Comparison of ENCODE assay signal across 21 mouse cellular contexts in genomic region chr13:86111372-86112094, GRCm38 (mm10).
DNase-seq lines count a peak whose midpoint lies in the region; ATAC-seq lines count a peak whose summit lies in the region.
"Had no signal": no experiment of that assay in that cellular context is flagged by ENCODE, and none has a peak within 500 bp of the region (broad histone marks: within the 10 kb centered on the region; RNA-seq: fewer than 3 reads in every experiment).

No protein-coding gene starts in this region.

- no peaks in the 10 kb centered on the region for H3K27me3 ChIP-seq in intestine, embryonic 15.5 days (replicated peaks)
- no peaks in the 10 kb centered on the region for H3K27me3 ChIP-seq in liver, embryonic 16.5 days (ENCODE audit: control insufficient read depth, insufficient read depth, low read depth, low read length)
- H3K27me3 ChIP-seq: embryonic facial prominence, embryonic 15.5 days; hindbrain, embryonic 13.5 days; limb, embryonic 15.5 days had no signal

- no peaks in the 10 kb centered on the region for H3K9me3 ChIP-seq in intestine, embryonic 15.5 days
- H3K9me3 ChIP-seq in liver, embryonic 16.5 days (replicated peaks; ENCODE audit: control insufficient read depth, low read length), result no peaks in the 10 kb centered on the region
- H3K9me3 ChIP-seq: embryonic facial prominence, embryonic 15.5 days; forebrain, embryonic 10.5 days; heart, embryonic 10.5 days; hindbrain, embryonic 13.5 days; limb, embryonic 15.5 days had no signal

- ATAC-seq in intestine, embryonic 15.5 days, result peak; percentile 98
- ATAC-seq in liver, embryonic 16.5 days (ENCODE audit: low read depth), result peak; percentile 50

- H3K4me1 ChIP-seq in intestine, embryonic 15.5 days (replicated peaks), result peaks cover 4% of the 10 kb centered on the region; the same call in 1 of the 2 replicates
- H3K4me1 ChIP-seq in liver, embryonic 16.5 days (ENCODE audit: control insufficient read depth, low read depth, low read length), result no peaks in the 10 kb centered on the region
- H3K4me1 ChIP-seq: embryonic facial prominence, embryonic 15.5 days; forebrain, embryonic 10.5 days; heart, embryonic 10.5 days; hindbrain, embryonic 13.5 days; limb, embryonic 15.5 days had no signal

- peak; percentile 26 to 49 for DNase-seq in kidney, adult 8-10 months
- DNase-seq in kidney, postnatal 25 days, result peak; percentile 33 to 39
- no peak for DNase-seq in urinary bladder, postnatal 10 days (ENCODE audit: low spot score)
- no peak for DNase-seq in cerebellum, postnatal 4 days (ENCODE audit: low spot score in 2 of 2)
- DNase-seq in heart, adult 9 months (ENCODE audit: low spot score in 2 of 2), result no peak
- DNase-seq: B cell, adult 2 months; cerebellum, adult 9-11 months; embryo, embryonic 11 days; gastrocnemius, postnatal 25 days; heart, postnatal 10 days; lung, postnatal 36 days; right cerebral cortex, postnatal 14 days; thymus, postnatal 25 days had no signal

- peak overlapping the region; percentile 32; the same call in 1 of the 2 replicates for H3K4me2 ChIP-seq in intestine, embryonic 15.5 days (replicated peaks)
- no peak overlapping the region; the same call in 1 of the 2 replicates for H3K4me2 ChIP-seq in liver, embryonic 16.5 days (ENCODE audit: low read depth, low read length)
- H3K4me2 ChIP-seq: embryonic facial prominence, embryonic 15.5 days; hindbrain, embryonic 13.5 days; limb, embryonic 15.5 days; midbrain, embryonic 11.5 days had no signal

- peak overlapping the region; percentile 68; the same call in 1 of the 2 replicates for H3K27ac ChIP-seq in intestine, embryonic 15.5 days
- no peak overlapping the region for H3K27ac ChIP-seq in liver, embryonic 16.5 days (ENCODE audit: low read length)
- H3K27ac ChIP-seq: embryonic facial prominence, embryonic 15.5 days; forebrain, embryonic 10.5 days; heart, embryonic 10.5 days; hindbrain, embryonic 13.5 days; limb, embryonic 15.5 days had no signal

- H3K36me3 ChIP-seq in intestine, embryonic 15.5 days, result no peaks in the 10 kb centered on the region
- H3K36me3 ChIP-seq in liver, embryonic 16.5 days (ENCODE audit: control insufficient read depth, insufficient read depth), result no peaks in the 10 kb centered on the region
- H3K36me3 ChIP-seq: embryonic facial prominence, embryonic 15.5 days; forebrain, embryonic 10.5 days; heart, embryonic 10.5 days; hindbrain, embryonic 13.5 days; limb, embryonic 15.5 days had no signal

- H3K4me3 ChIP-seq in intestine, embryonic 15.5 days (replicated peaks), result no peak overlapping the region
- H3K4me3 ChIP-seq in liver, embryonic 16.5 days (ENCODE audit: low read depth, low read length), result no peak overlapping the region
- H3K4me3 ChIP-seq: embryonic facial prominence, embryonic 15.5 days; forebrain, embryonic 10.5 days; heart, embryonic 10.5 days; hindbrain, embryonic 13.5 days; limb, embryonic 15.5 days had no signal

- WGBS in intestine, embryonic 15.5 days, result 33% methylated on average over 6 of the region's 6 CpGs
- WGBS in liver, embryonic 16.5 days (ENCODE audit: insufficient replicate concordance), result 49% methylated on average over 6 of the region's 6 CpGs

- no peak overlapping the region for H3K9ac ChIP-seq in intestine, embryonic 15.5 days
- no peak overlapping the region for H3K9ac ChIP-seq in liver, embryonic 16.5 days (ENCODE audit: low read depth, low read length)
- H3K9ac ChIP-seq: embryonic facial prominence, embryonic 15.5 days; hindbrain, embryonic 13.5 days; limb, embryonic 15.5 days had no signal

Comparison
In these comparisons a context has a peak if more than half of its experiments do, and no peak if none do; other contexts are left out.
1. DNase-seq: peak in kidney, adult 8-10 months (2 of 2) and kidney, postnatal 25 days (2 of 2); none in urinary bladder, postnatal 10 days (single experiment), cerebellum, postnatal 4 days (0 of 2) and heart, adult 9 months (0 of 2).